Mouse (Mus musculus) small intestine, adult 2 months (tissue): ENCODE measurements at regions not wholly inside any gene's neighbourhood (a gene's known extent, or its start where the extent isn't known, plus 50 kb on each side); places are given as distances from the start of the nearest gene placed in this dataset.

Source experiments
- CTCF ChIP-seq: fragments of 200-500 bp; IDR thresholded peaks from 2 replicates; pipeline ENCODE4 v1.5.1; 2012; ENCODE audit warnings: low read depth, mild to moderate bottlenecking, control low read depth, inconsistent platforms, low read length, moderate library complexity, mixed read lengths; ENCODE audit not compliant: insufficient replicate concordance, insufficient read length; ENCODE audit errors: extremely low read depth
- POLR2A ChIP-seq: fragments of 200-500 bp; IDR thresholded peaks from 2 replicates; pipeline ENCODE4 v1.6.1; 2012; ENCODE audit warnings: low read depth, mild to moderate bottlenecking, control low read depth, inconsistent platforms, low read length, moderate library complexity

GRCm38 (mm10) chr16:93207675-93208074 is 381.7 kb upstream of the Runx1 start:
- TF ChIP-seq POLR2A (no peak), CTCF (no peak)
